Mouse (Mus musculus) midbrain, embryonic 16.5 days (tissue): Measurements from ENCODE around the gene Gsta4. TPM values are rescaled to one million over a fixed set of nuclear protein-coding genes. Genes with fewer than 3 reads are reported as not detected.
"Not testable (repeated sequence)": the region's sequence is repeated elsewhere in the genome, so short reads cannot be mapped to it uniquely, and the experiment has no call there.

Source experiments
- ATAC-seq: fragments of 200-750 bp; cut with Nextera tagmentation; 2 replicates; pipeline ENCODE4 v1.8.0; 2017; ENCODE audit warnings: moderate TSS enrichment
- H3K27ac ChIP-seq: fragments of 300-500 bp; sonication (generic); 2 replicates; pipeline ENCODE4 v1.5.1; 2014; ENCODE audit warnings: mild to moderate bottlenecking, low read length, mixed read lengths
- H3K27me3 ChIP-seq: fragments of 300-500 bp; sonication (generic); 2 replicates; pipeline ENCODE4 v1.6.1; 2014; ENCODE audit warnings: low read depth, low read length, mixed read lengths; ENCODE audit not compliant: control insufficient read depth, insufficient read depth
- H3K36me3 ChIP-seq: fragments of 300-500 bp; sonication (generic); 2 replicates; pipeline ENCODE4 v1.6.1; 2014; ENCODE audit warnings: mild to moderate bottlenecking, low read length, moderate library complexity, mixed read lengths; ENCODE audit not compliant: control insufficient read depth, insufficient read depth
- H3K4me1 ChIP-seq: fragments of 300-500 bp; sonication (generic); 2 replicates; pipeline ENCODE4 v1.6.1; 2014; ENCODE audit warnings: mild to moderate bottlenecking, low read length, mixed read lengths; ENCODE audit not compliant: control insufficient read depth, insufficient read depth
- H3K4me2 ChIP-seq: fragments of 300-500 bp; sonication (generic); 2 replicates; pipeline ENCODE4 v1.6.1; 2014; ENCODE audit warnings: mild to moderate bottlenecking, low read length, mixed read lengths
- H3K4me3 ChIP-seq: fragments of 300-500 bp; sonication (generic); 2 replicates; pipeline ENCODE4 v1.5.1; 2014; ENCODE audit warnings: low read depth, mild to moderate bottlenecking, low read length, moderate library complexity, mixed read lengths
- H3K9ac ChIP-seq: fragments of 300-500 bp; sonication (generic); 2 replicates; pipeline ENCODE4 v1.6.1; 2014; ENCODE audit warnings: low read depth, low read length, mixed read lengths
- H3K9me3 ChIP-seq: fragments of 300-500 bp; sonication (generic); replicated peaks from 2 replicates; pipeline ENCODE4 v1.6.1; 2014; ENCODE audit warnings: mild to moderate bottlenecking, low read length, mixed read lengths; ENCODE audit not compliant: control insufficient read depth, poor library complexity, severe bottlenecking
- WGBS: fragments of 180-500 bp; shearing (Covaris S2); extraction: QIAGEN DNeasy Blood & Tissue Kit; methylation state at CpG from one replicate; pipeline ENCODE4 v1.1.7; 2014; 5-methylcytosine and 5-hydroxymethylcytosine counted together
- polyA plus RNA-seq: library from polyadenylated mRNA; unstranded; fragments of >200 nt; fragmentation: Nextera tagmentation; extraction: Ambion mirVana; gene quantifications from 2 replicates; pipeline ENCODE4 v1.2.1, GENCODE M21; 2015

The Gsta4 gene
- polyA plus RNA-seq, 1 experiment from 2014 or later = 18.5 TPM

DNA sequence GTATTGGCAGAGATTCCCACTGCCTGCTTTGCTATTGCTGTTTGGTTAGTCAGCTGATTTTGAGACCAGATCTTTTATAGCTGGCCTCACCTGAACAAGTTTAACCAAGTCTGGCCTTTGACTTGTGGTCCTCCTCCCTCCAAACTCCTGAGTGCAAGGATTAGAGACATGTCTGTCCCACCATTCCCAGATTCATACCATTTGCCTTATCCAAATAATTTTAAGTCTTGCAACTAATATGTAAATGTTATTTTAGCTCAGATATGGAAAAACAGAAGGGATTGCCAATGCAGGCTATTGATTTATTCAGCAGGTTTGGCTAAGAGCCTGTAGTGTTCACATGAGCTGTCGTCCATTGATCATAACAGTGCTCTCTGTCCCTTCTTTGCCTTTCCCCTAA, 25.4 kb upstream of the Gsta4 start:
- H3K4me3 ChIP-seq = no peak overlapping the region
- H3K4me1 ChIP-seq = no peaks in the 10 kb centered on the region
- no peak overlapping the region for H3K27ac ChIP-seq
- H3K36me3 ChIP-seq = peaks cover 51% of the 10 kb centered on the region
- H3K9ac ChIP-seq = no peak overlapping the region
- H3K9me3 ChIP-seq = no peaks in the 10 kb centered on the region
- no peak for ATAC-seq
- no peak overlapping the region for H3K4me2 ChIP-seq
- 88% methylated on average over 1 of the region's 1 CpGs for WGBS
- H3K27me3 ChIP-seq = no peaks in the 10 kb centered on the region

DNA sequence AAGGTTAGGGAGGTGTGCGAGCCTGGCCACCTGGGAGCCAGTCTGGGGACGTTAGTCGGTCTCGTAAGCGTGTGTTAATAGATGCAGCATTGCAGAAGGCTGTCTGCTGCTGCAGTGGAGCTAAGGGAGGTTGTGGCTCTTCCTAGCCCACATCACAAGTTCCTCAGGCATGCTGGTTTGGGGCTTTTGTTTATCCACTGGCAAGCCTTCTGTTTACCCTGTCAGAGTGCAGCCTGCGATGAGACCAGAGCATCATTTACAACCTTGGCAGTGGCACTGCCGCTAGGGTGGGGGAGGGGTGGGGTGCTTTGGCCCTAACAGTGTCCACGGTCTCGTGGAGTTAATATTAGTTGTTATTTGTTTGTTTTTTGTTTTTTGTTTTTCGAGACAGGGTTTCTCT, 19.3 kb upstream of the Gsta4 start:
- no peak overlapping the region for H3K4me2 ChIP-seq
- no peaks in the 10 kb centered on the region for H3K27me3 ChIP-seq
- no peaks in the 10 kb centered on the region for H3K9me3 ChIP-seq
- H3K4me3 ChIP-seq = no peak overlapping the region
- no peak overlapping the region for H3K9ac ChIP-seq
- no peak for ATAC-seq
- no peaks in the 10 kb centered on the region for H3K4me1 ChIP-seq
- no peak overlapping the region for H3K27ac ChIP-seq
- WGBS = 89% methylated on average over 10 of the region's 10 CpGs
- H3K36me3 ChIP-seq = peaks cover 43% of the 10 kb centered on the region

DNA sequence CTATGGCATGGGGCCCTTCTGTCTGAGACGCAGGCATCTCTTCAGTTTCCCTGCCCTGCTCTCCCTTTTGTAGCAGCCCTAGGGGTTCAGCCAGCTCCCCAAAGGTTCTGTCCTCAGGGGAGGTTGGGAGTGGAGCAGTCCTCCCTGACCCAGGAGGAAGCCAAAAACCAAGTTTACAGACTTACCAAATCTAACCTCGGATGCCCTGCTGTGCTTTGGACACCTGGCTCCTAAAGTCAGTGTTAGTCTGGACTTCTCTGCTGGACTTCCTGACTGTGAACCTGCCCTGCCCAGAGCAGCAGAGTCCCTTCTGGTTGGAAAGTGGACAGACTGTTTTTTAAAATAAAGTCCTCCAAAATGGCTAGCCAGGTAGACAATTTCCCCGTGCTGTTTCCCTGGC, 17.8 kb upstream of the Gsta4 start:
- H3K4me1 ChIP-seq = no peaks in the 10 kb centered on the region
- no peaks in the 10 kb centered on the region for H3K9me3 ChIP-seq
- no peak overlapping the region for H3K27ac ChIP-seq
- H3K4me3 ChIP-seq = no peak overlapping the region
- WGBS = 95% methylated on average over 3 of the region's 3 CpGs
- no peak for ATAC-seq
- no peak overlapping the region for H3K9ac ChIP-seq
- H3K27me3 ChIP-seq = no peaks in the 10 kb centered on the region
- H3K36me3 ChIP-seq = peaks cover 31% of the 10 kb centered on the region
- no peak overlapping the region for H3K4me2 ChIP-seq

DNA sequence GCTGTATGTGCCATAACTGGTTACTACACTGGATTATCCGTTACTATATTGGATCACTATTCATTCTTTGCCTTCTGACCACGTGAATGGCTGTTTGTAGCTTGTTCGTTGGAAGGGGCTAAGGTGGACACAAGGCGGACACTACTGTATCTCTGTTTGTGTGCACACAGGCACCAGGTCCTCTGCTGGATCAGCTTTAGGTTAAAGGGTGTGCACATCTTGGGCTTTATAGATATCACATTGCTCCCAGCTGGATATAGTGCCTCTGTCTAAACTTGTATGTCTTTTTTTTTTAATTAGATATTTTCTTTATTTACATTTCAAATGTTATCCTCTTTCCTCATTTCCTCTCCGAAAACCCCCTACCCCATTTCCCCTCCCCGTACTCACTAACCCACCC, 17.1 kb upstream of the Gsta4 start:
- WGBS = 94% methylated on average over 6 of the region's 6 CpGs

DNA sequence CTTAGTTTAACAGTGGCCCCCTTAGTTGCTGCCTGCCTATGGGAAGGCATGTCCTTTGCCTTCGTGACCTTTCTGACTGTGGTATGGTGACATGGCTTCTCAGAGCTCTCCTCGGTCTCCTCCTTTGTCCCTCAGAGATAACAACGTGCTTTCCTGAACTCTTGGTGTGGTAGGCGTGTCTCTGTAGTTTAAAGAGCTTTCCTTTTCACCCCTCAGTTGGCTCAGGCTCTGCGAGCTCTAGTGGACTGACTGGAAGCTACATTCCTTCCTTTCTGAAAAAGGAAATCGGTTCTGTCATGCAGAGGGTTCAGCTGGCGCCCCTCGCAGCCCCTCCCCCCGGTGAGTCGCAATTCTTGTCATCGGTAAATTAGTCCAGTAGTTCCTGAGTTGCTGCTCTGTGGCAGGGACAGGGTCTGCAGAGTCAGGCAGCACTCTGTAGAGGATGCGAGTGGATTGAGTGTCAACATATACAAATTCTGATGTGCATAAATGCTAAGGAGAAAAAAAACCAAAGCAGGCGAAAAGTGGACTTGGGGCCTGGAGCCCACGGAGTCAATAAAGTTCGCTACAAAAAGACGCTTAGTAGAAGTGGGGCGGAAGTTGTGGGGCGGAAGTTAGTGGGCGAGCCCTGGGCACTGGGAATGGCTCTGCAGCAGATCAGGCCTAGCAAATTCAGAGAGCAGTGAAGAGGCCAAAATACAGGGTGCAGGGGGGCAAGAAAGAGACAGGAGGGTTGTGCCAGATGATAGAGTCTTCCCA, 15.7 kb upstream of the Gsta4 start:
- WGBS = 82% methylated on average over 19 of the region's 19 CpGs
- peaks cover 15% of the 10 kb centered on the region for H3K36me3 ChIP-seq

More for the DNA sequence above, 17.1 kb upstream of the Gsta4 start:
- ATAC-seq = no peak
- Histone ChIP-seq H3K27ac (no peak overlapping the region), H3K4me1 (no peaks in the 10 kb centered on the region), H3K9me3 (no peaks in the 10 kb centered on the region), H3K4me2 (no peak overlapping the region), H3K27me3 (no peaks in the 10 kb centered on the region), H3K4me3 (no peak overlapping the region), H3K36me3 (peaks cover 27% of the 10 kb centered on the region), H3K9ac (no peak overlapping the region)

DNA sequence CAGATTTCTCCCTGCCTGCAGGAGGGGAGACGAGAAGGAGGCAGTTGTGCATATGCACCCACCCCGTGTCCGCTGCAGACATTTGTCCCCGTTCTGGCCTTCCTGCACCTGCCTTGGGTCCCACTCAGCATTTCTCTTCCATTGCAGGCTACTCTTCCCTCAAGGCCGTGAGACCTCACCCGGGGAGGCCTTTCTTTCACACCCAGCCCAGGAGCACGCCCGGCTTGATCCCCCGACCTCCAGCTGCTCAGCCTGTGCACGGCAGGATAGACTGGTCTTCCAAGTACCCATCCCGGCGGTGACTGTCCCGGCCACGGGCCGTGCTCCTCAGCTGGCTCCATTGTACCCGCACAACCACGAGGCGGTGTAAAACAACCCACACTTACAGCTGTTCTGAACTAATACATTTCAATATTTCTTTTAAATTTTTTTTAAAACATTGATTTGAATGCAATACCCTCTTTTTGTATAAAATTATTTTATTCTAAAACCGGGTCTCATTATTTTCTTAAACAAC, 15.1 kb upstream of the Gsta4 start:
- no peak for ATAC-seq
- Histone ChIP-seq H3K4me2 (no peak overlapping the region), H3K4me1 (no peaks in the 10 kb centered on the region), H3K9ac (no peak overlapping the region), H3K9me3 (no peaks in the 10 kb centered on the region), H3K4me3 (no peak overlapping the region), H3K27me3 (no peaks in the 10 kb centered on the region), H3K27ac (no peak overlapping the region), H3K36me3 (peaks cover 11% of the 10 kb centered on the region)
- WGBS = 87% methylated on average over 19 of the region's 19 CpGs

More for the DNA sequence above, 15.7 kb upstream of the Gsta4 start:
- Histone ChIP-seq H3K9ac (no peak overlapping the region), H3K4me1 (no peaks in the 10 kb centered on the region), H3K4me2 (no peak overlapping the region), H3K4me3 (no peak overlapping the region), H3K9me3 (no peaks in the 10 kb centered on the region), H3K27ac (no peak overlapping the region), H3K27me3 (no peaks in the 10 kb centered on the region)
- no peak for ATAC-seq

DNA sequence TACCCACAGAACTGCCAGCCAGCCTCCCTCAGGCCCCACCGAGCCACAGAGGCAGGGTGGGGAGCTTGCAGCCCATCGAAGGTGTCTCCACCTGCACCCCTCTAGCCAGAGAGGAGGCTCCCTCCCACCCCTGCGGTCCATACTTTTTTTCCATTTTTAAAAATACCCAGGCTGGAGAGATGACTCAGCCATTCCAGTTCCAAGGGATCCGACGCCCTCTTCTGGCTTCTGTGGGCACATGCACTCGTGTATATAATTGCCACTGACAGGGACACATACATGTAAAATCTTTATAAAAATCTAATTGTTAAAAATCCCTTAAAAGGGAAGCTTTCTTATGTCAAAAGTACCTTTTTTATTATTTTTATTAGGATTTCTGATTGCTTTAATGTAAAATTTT, 13.7 kb upstream of the Gsta4 start:
- H3K27me3 ChIP-seq = no peaks in the 10 kb centered on the region
- no peaks in the 10 kb centered on the region for H3K4me1 ChIP-seq
- WGBS = 92% methylated on average over 6 of the region's 6 CpGs
- no peak overlapping the region for H3K27ac ChIP-seq
- H3K4me3 ChIP-seq = no peak overlapping the region
- H3K4me2 ChIP-seq = no peak overlapping the region
- H3K36me3 ChIP-seq = peaks cover 11% of the 10 kb centered on the region; the same call in 1 of the 2 replicates
- H3K9me3 ChIP-seq = no peaks in the 10 kb centered on the region
- no peak overlapping the region for H3K9ac ChIP-seq
- ATAC-seq = no peak

DNA sequence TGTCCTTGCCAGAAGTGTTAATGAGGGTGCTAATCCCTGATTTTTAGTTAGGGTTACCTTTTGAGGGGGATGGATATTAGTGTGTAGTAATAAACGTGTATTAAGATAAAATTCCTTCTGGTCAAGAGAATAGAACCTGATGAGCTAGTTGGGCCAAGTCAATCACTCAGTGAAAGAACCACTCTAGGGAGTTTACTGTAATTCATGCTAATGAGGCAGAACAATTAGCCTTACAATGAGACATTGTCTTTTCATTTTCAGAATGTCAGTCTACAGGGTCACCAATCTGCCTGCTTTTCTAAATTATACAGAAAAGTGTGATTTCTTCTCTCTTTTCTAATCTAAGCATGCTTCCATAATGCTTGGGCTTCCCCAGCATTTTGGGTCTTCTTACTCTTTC, 8.6 kb upstream of the Gsta4 start:
- Histone ChIP-seq H3K4me2 (no peak overlapping the region), H3K4me3 (no peak overlapping the region), H3K9me3 (no peaks in the 10 kb centered on the region), H3K9ac (no peak overlapping the region), H3K36me3 (no peaks in the 10 kb centered on the region), H3K4me1 (peaks cover 6% of the 10 kb centered on the region; the same call in 1 of the 2 replicates), H3K27ac (no peak overlapping the region), H3K27me3 (no peaks in the 10 kb centered on the region)
- WGBS = 49% methylated on average over 1 of the region's 1 CpGs
- ATAC-seq = no peak

DNA sequence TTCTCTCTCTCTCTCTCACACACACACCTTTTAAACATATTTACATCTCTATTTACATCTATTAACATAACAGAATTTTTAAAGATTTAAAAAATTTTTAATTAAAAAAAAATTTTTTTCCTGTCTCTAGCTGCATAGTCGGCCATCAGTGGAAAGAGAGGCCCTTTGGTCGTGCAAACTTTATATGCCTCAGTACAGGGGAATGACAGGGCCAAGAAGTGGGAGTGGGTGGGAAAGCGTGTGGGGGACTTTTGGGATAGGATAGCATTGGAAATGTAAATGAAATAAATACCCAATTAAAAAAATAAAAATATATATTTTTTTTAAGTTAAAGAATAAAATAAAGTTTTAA, 7.7 kb upstream of the Gsta4 start:
- not testable (repeated sequence) for H3K4me3 ChIP-seq, H3K9ac ChIP-seq, H3K9me3 ChIP-seq, H3K4me1 ChIP-seq, H3K27me3 ChIP-seq, H3K36me3 ChIP-seq
- H3K4me2 ChIP-seq = peak overlapping the region; percentile 31; the same call in 1 of the 2 replicates
- ATAC-seq = peak; percentile 43
- H3K27ac ChIP-seq = peak overlapping the region; percentile 13; the same call in 1 of the 2 replicates
- 46% methylated on average over 3 of the region's 3 CpGs for WGBS
